Mouse (Mus musculus) ES-E14 (cell line): ENCODE data around the gene Sfrp5. TPM values are rescaled to one million over a fixed set of nuclear protein-coding genes. Genes with fewer than 3 reads are reported as not detected.
A peak's percentile ranks its signal among the peaks of the same experiment; 100 is the strongest.

ENCODE experiments used
- DNase-seq: peaks from one replicate; pipeline ENCODE4 v3.0.0-alpha.2; 2013; ENCODE audit warnings: low read depth, low spot score
- H3K27ac ChIP-seq: 2 replicates; pipeline ENCODE4 v1.5.1; 2012; ENCODE audit warnings: low read depth, mild to moderate bottlenecking, low read length, moderate library complexity, mixed read lengths; ENCODE audit not compliant: poor library complexity, insufficient read depth, severe bottlenecking
- H3K36me3 ChIP-seq: 2 replicates; pipeline ENCODE4 v1.6.1; 2012; ENCODE audit warnings: mild to moderate bottlenecking, low read length, moderate library complexity, mixed read lengths; ENCODE audit not compliant: control insufficient read depth, poor library complexity, insufficient read depth, severe bottlenecking
- H3K4me1 ChIP-seq, 2 experiments: fragments of 150-350 bp in 1 of 2; sonication (generic) in 1 of 2; 2 replicates each; pipeline ENCODE4 v1.6.1; 2012; ENCODE audit warnings: low read length in 2 of 2, mild to moderate bottlenecking in 1 of 2, mixed read lengths in 1 of 2; ENCODE audit not compliant: control insufficient read depth in 2 of 2, insufficient read depth in 2 of 2, poor library complexity in 1 of 2
- H3K4me3 ChIP-seq, 2 experiments: fragments of 150-350 bp in 1 of 2; sonication (generic) in 1 of 2; 2 replicates each; pipeline ENCODE4 v1.5.1; 2012; ENCODE audit warnings: low read length in 2 of 2, low read depth in 1 of 2, mild to moderate bottlenecking in 1 of 2, mixed read lengths in 1 of 2; ENCODE audit not compliant: insufficient read depth in 1 of 2, poor library complexity in 1 of 2, severe bottlenecking in 1 of 2
- H3K9ac ChIP-seq: 2 replicates; pipeline ENCODE4 v1.6.1; 2012; ENCODE audit warnings: low read depth, mild to moderate bottlenecking, low read length, mixed read lengths; ENCODE audit not compliant: poor library complexity, insufficient read depth, severe bottlenecking
- H3K9me3 ChIP-seq: fragments of 150-350 bp; sonication (generic); 2 replicates; pipeline ENCODE4 v1.6.1; 2012; ENCODE audit warnings: low read depth, mild to moderate bottlenecking, low read length; ENCODE audit not compliant: control insufficient read depth, insufficient read depth
- CHD2 ChIP-seq: IDR thresholded peaks from 2 replicates; pipeline ENCODE4 v1.6.1; 2014; ENCODE audit warnings: mild to moderate bottlenecking, low read depth, low read length, inconsistent platforms
- HCFC1 ChIP-seq: IDR thresholded peaks from 2 replicates; pipeline ENCODE4 v1.6.1; 2012; ENCODE audit warnings: low read length, inconsistent platforms, borderline replicate concordance; ENCODE audit not compliant: insufficient read depth
- MAFK ChIP-seq: IDR thresholded peaks from 2 replicates; pipeline ENCODE4 v1.6.1; 2014; ENCODE audit warnings: mild to moderate bottlenecking, low read depth, low read length, inconsistent platforms; ENCODE audit not compliant: insufficient read depth
- ZC3H11A ChIP-seq: IDR thresholded peaks from 2 replicates; pipeline ENCODE4 v1.6.1; 2012; ENCODE audit warnings: low read depth, mild to moderate bottlenecking, inconsistent platforms, low read length, borderline replicate concordance
- ZNF384 ChIP-seq: IDR thresholded peaks from 2 replicates; pipeline ENCODE4 v1.6.1; 2012; ENCODE audit warnings: low read depth, low read length, inconsistent platforms
- in situ Hi-C, 2 experiments: fragments of 600-800 bp; cut with MboI; formaldehyde crosslinking; loops; one replicate each; pipeline ENCODE4 v1.15.1; 2025; ENCODE audit warnings: low sequenced_read_pairs in 2 of 2, inconsistent platforms in 1 of 2; ENCODE audit not compliant: unreplicated experiment in 2 of 2
- total RNA-seq: library from RNA; depleted of rRNA; stranded (reverse); fragments of 300-350 nt; gene quantifications from 2 replicates; pipeline ENCODE4 v1.2.3, GENCODE M21; 2012

Gene Sfrp5
- total RNA-seq, 1 experiment: 6.0 TPM

DNA sequence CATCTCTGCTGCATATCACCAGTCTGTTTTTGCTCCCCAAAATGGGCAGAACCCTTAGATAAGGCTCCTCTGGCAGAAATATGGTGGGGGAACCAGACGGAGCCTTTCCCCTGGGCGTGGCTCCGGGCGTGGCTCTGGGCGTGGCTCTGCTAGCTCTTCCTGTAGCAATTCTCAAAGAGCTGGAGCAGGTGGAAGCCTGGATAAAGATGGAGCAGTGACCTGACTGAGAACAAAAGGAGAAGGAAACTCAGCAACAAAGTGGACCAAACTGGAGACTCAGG lies 28.2 kb upstream of the Sfrp5 start:
- in situ Hi-C loops: no loop called here
- H3K36me3 ChIP-seq: no peaks in the 10 kb centered on the region
- no peak for TF ChIP-seq MAFK
- TF ChIP-seq HCFC1: no peak
- TF ChIP-seq ZNF384: no peak
- no peak for TF ChIP-seq CHD2
- no peak for TF ChIP-seq ZC3H11A
- no peak overlapping the region for H3K27ac ChIP-seq
- no peaks in the 10 kb centered on the region for H3K9me3 ChIP-seq
- peaks cover 0 to 8% of the 10 kb centered on the region in 2 experiments; a peak in 2 of 4 replicates for H3K4me1 ChIP-seq
- DNase-seq: no peak
- H3K4me3 ChIP-seq: no peak overlapping the region; a peak in 1 of 4 replicates
- H3K9ac ChIP-seq: no peak overlapping the region

DNA sequence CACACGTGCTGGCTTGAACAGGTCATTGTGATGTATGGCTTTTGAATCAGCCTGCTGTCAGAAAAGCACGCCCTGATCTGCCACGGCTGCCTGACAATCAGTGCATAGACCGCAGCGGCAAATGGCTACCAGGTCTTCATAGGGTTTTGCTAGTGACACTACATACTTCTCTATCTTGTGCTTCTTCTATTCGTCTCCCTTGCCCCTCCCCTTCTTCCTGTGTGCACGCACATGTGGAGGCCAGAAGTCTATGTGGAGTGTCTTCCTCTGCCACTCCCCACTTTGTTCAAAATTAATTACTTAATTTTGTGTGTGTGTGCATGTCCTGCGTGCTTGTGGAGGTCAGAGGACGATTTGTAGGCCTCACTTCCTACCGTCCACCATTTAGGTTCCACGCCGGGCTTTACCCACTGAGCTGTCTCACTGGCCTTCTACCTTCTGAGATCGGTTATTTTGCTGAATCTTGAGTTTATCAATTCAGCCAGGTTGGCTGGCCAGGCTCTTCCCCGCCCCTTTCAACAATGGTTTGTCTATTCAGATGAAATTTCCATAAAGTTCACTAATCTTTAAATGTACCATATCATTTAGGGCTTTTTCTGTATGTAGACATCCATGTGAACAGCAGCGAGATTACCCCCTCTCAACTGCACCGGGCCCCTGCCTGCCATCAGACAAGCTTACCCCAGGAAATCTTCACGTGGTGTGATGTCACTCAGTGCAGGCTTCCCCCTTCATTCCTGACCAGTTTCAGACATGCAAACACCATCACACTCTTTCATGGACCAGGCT lies 27.6 kb upstream of the Sfrp5 start:
- in situ Hi-C loops: no loop called here
- Histone ChIP-seq H3K4me1 (peaks cover 0 to 8% of the 10 kb centered on the region in 2 experiments; a peak in 2 of 4 replicates), H3K9me3 (no peaks in the 10 kb centered on the region), H3K36me3 (no peaks in the 10 kb centered on the region), H3K4me3 (no peak overlapping the region; a peak in 1 of 4 replicates), H3K9ac (no peak overlapping the region), H3K27ac (no peak overlapping the region)
- TF ChIP-seq ZNF384: no peak
- TF ChIP-seq HCFC1: no peak
- no peak for TF ChIP-seq CHD2
- no peak for TF ChIP-seq ZC3H11A
- no peak for TF ChIP-seq MAFK
- DNase-seq: no peak

DNA sequence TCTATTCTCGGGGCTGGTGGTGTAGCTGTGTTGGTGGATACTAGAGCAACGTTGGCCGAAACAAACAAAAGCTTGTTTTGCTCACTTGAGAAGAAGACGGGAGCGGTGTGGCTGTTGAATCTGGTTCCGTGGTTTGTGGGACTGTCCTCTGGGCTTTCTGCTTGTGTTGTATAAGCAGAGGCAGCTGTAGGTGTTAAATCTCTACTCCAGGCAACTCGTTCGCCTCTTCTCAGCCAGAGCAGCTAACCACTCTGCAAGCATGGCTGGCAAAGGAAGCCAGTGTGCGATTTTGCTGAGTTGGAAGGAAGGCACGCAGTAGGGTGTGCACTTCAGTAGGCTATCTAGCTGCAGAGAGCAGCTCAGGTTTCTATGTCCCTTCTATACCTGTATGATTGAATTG lies 24.4 kb upstream of the Sfrp5 start:
- in situ Hi-C loops: no loop called here
- no peak for TF ChIP-seq ZNF384
- no peak for TF ChIP-seq ZC3H11A
- no peak for TF ChIP-seq CHD2
- no peak for TF ChIP-seq HCFC1
- no peak for TF ChIP-seq MAFK
- Histone ChIP-seq H3K27ac (no peak overlapping the region), H3K36me3 (no peaks in the 10 kb centered on the region), H3K9me3 (no peaks in the 10 kb centered on the region), H3K4me1 (peaks cover 0 to 8% of the 10 kb centered on the region in 2 experiments; a peak in 2 of 4 replicates), H3K4me3 (no peak overlapping the region), H3K9ac (no peak overlapping the region)
- no peak for DNase-seq

DNA sequence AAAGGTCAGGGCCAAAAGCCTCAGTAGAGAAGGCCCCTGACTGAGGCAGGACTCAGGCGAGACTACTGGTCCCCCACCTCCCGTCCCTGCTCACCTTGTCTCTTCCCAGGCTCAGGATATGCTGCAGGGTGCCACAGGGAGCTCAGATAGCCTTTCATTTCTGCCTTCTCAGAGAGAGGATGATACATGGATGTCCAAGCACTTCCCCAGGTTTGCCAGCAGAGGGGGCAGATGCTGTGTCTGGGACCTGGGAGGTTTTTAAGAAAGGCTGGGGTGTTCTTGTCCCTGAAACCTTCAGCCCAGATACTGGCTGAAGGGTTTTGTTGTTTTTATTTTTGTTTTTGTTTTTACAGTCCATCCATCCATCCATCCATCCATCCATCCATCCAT lies 15.3 kb upstream of the Sfrp5 start:
- no peaks in the 10 kb centered on the region for H3K9me3 ChIP-seq
- TF ChIP-seq ZC3H11A (peak; percentile 32; the same call in 1 of the 2 replicates), MAFK (no peak), CHD2 (no peak), HCFC1 (no peak), ZNF384 (no peak)
- H3K9ac ChIP-seq: no peak overlapping the region
- no peaks in the 10 kb centered on the region for H3K36me3 ChIP-seq
- no peak overlapping the region for H3K4me3 ChIP-seq
- no peak for DNase-seq
- H3K27ac ChIP-seq: no peak overlapping the region
- in situ Hi-C loops: no loop called here
- 0 out of 4 replicates have a peak, but pooled peaks cover 0 to 2% of the 10 kb centered on the region in 2 experiments for H3K4me1 ChIP-seq
